Mouse (Mus musculus) thymus, postnatal 25 days (tissue): Measurements from ENCODE around the gene Rfc4.
"Not testable (repeated sequence)": the region's sequence is repeated elsewhere in the genome, so short reads cannot be mapped to it uniquely, and the experiment has no call there.

Experiments used
- DNase-seq: peaks from one replicate; pipeline ENCODE4 v3.0.0; 2022

Gene Rfc4

GRCm38 (mm10) chr16:23100613-23101012 is 26.9 kb downstream of the Rfc4 start:
- DNase-seq: no peak

DNA sequence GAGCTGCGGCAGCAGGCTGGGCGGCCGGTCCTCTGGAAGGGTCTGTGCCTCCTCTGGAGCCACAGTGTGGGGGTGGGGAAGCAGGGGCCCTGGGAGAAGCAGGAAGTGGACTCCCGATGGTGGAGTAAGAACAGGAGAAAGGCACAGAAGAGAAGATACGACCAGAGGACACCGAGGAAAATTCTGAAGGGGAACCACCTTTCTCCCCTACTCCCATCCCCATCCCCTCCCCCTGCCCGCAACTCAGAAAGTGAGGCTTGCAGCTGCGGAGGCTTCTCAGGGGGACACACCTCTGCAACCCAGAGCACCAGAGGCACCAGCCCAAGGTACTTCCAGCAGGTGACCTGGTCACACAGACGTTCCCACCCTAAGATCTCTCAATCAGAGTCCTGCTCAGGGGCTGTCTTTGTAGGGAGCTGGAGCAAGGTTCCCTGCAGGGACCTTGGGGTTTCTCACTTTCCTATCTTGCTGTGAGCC is 27.4 kb downstream of the Rfc4 start:
- DNase-seq: peak; percentile 31

DNA sequence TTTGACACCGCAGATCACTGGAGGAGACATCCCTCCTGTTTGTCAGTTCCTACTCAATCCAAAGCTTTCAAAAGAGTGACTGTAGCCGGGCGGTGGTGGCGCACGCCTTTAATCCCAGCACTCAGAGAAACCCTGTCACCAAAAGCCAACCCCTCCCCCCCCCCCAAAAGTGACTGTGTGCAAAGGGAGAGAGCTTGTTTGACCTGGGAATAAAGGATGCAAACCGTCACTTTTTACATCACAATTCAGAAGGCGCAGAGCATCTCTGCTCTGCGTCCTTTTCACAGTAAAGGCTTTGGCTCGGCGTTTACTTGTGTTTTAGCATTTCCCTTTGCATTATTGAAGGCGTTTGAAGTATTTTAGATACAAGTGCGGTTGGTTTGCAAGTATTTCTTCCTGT is 27.9 kb downstream of the Rfc4 start:
- no peak for DNase-seq

DNA sequence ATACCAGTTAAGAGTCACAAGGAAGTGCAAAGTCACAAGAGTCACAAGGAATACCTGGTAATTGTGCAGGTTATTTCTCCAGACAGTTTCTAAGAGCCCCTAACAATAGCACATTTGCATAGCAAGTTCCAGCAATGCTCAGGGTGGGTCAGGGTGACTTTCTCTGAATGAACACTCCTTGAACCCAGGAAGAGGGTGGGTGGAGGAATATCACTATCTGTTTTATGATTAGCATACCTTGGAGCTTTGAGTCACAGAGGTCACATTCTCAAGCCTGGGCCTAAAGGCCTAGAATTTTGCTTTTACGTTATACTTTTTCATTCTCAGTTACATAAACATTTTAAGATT is 29.5 kb downstream of the Rfc4 start:
- DNase-seq: not testable (repeated sequence)

GRCm38 (mm10) chr16:23097290-23098104 is 30.0 kb downstream of the Rfc4 start:
- DNase-seq: not testable (repeated sequence)

DNA sequence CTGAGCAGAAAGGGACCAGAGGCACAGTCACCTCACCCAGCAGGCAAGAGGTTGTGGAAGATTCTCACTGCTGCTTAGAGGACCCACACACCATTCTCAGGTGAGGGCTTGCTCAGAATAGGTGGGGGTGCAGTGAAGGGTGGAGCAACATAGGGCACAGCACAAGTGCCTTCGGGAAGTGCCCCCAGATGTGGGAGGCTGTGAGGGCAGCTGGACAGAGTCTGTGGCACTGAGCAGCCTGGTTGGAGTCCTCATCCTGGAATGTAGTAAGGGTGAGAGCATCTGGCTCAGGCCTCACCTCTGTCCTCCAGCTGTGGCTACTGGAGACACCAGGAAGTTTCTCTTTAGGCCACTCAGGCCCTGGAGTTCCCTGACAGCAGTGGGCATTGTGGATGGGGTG is 30.7 kb downstream of the Rfc4 start:
- DNase-seq: not testable (repeated sequence)

DNA sequence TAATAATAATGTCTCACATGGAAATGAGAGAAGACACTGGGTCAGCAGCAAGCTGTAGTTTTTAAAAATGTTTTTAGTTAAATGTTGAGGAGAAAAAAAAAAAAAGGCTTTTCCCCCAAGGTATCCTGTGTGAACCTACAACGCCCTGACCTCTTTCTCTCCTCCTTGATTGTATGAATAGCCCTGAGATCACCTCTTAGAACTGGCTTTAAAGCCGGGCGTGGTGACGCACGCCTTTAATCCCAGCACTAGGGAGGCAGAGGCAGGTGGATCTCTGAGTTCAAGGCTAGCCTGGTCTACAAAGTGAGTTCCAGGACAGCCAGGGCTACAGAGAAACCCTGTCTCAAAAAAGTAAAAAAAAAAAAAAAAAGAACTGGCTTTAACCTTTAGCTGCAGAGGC is 32.0 kb downstream of the Rfc4 start:
- not testable (repeated sequence) for DNase-seq

GRCm38 (mm10) chr16:23094136-23094535 is 33.4 kb downstream of the Rfc4 start:
- no peak for DNase-seq

DNA sequence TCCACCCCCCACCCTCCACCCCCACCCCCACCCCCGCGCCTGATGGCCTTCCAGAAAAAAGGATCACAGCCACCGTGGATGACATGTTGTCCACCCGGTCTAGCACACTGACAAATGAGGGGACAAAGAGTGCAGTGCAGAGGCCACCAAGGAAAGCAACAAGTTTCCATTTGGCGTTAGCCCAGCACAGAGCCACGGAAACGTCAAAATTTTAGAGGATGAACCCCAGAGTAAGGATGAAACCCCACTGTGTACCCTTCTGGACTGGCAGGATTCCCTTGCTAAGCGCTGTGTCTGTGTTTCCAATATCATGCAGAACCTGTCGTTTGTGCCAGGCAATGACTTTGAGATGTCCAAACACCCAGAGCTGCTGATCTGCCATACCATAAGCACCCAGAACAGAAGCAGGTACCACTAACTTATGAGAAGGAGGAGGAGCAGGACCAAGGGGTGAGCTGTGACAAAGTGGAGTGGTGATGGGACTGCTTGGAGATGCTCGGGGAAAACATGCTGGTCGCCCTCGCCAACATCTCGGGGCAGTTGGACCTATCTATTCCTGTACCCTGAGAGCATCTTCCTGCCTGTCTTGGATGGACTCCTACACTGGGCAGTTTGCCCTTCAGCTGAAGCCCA is 34.1 kb downstream of the Rfc4 start:
- DNase-seq: no peak

DNA sequence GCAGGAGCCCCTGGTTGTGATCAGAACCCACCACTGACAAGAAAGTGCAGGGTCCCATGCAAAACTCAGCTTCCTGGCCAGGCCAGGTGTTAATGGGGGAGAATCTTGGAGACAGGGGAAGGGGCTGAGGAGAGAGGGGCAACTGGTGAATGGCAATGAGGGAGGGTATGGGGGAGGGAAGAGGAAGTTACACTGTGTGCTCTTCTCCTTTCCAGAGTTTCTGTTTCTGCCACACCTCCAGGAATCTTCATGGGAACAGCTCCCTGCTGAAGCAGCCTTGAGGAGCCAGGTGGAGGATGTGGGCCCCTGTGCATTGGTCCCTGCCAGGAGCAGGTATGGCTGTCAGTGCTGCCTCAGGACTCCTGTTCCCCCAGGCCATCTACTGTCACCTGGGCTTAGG is 36.2 kb downstream of the Rfc4 start:
- not testable (repeated sequence) for DNase-seq

GRCm38 (mm10) chr16:23088491-23088890 is 39.0 kb downstream of the Rfc4 start:
- DNase-seq: not testable (repeated sequence)

GRCm38 (mm10) chr16:23087712-23088111 is 39.8 kb downstream of the Rfc4 start:
- DNase-seq: not testable (repeated sequence)

GRCm38 (mm10) chr16:23087159-23087558 is 40.4 kb downstream of the Rfc4 start:
- not testable (repeated sequence) for DNase-seq

GRCm38 (mm10) chr16:23077516-23077915 is 50.0 kb downstream of the Rfc4 start:
- not testable (repeated sequence) for DNase-seq
